Mouse (Mus musculus) neural tube, embryonic 11.5 days (tissue): ENCODE measurements around the gene Gm17545. TPM values are rescaled to one million over a fixed set of nuclear protein-coding genes. Genes with fewer than 3 reads are reported as not detected.

ENCODE experiments used
- ATAC-seq: fragments of 200-750 bp; cut with Nextera tagmentation; 2 replicates; pipeline ENCODE4 v1.8.0; 2017; ENCODE audit warnings: moderate number of reproducible peaks, mild to moderate bottlenecking, moderate TSS enrichment, moderate library complexity; ENCODE audit not compliant: insufficient read depth, low FRiP score, low TSS enrichment
- DNase-seq: peaks from one replicate; pipeline ENCODE4 v3.0.0-alpha.2; 2015; ENCODE audit warnings: low spot score
- H3K27ac ChIP-seq: fragments of 300-500 bp; sonication (generic); 2 replicates; pipeline ENCODE4 v1.5.1; 2014; ENCODE audit warnings: low read depth, mild to moderate bottlenecking, low read length
- H3K27me3 ChIP-seq: fragments of 300-500 bp; sonication (generic); 2 replicates; pipeline ENCODE4 v1.6.1; 2014; ENCODE audit warnings: mild to moderate bottlenecking, low read length, mixed read lengths; ENCODE audit not compliant: control insufficient read depth, insufficient read depth
- H3K36me3 ChIP-seq: fragments of 300-500 bp; sonication (generic); 2 replicates; pipeline ENCODE4 v1.6.1; 2014; ENCODE audit warnings: mild to moderate bottlenecking, low read length, moderate library complexity, mixed read lengths; ENCODE audit not compliant: control insufficient read depth, insufficient read depth
- H3K4me1 ChIP-seq: fragments of 300-500 bp; sonication (generic); 2 replicates; pipeline ENCODE4 v1.6.1; 2014; ENCODE audit warnings: low read length, mixed read lengths; ENCODE audit not compliant: control insufficient read depth, insufficient read depth
- H3K4me2 ChIP-seq: fragments of 300-500 bp; sonication (generic); 2 replicates; pipeline ENCODE4 v1.6.1; 2014; ENCODE audit warnings: low read depth, mild to moderate bottlenecking, moderate library complexity
- H3K4me3 ChIP-seq: fragments of 300-500 bp; sonication (generic); 2 replicates; pipeline ENCODE4 v1.5.1; 2014; ENCODE audit warnings: low read depth, low read length
- H3K9ac ChIP-seq: fragments of 300-500 bp; sonication (generic); 2 replicates; pipeline ENCODE4 v1.6.1; 2014; ENCODE audit warnings: mild to moderate bottlenecking, low read length
- H3K9me3 ChIP-seq: fragments of 300-500 bp; sonication (generic); 2 replicates; pipeline ENCODE4 v1.6.1; 2016; ENCODE audit warnings: low read length; ENCODE audit not compliant: control insufficient read depth
- WGBS: fragments of 180-500 bp; shearing (Covaris S2); extraction: QIAGEN DNeasy Blood & Tissue Kit; methylation state at CpG from one replicate; pipeline ENCODE4 v1.1.7; 2014; 5-methylcytosine and 5-hydroxymethylcytosine counted together
- polyA plus RNA-seq: library from polyadenylated mRNA; unstranded; fragments of >200 nt; fragmentation: Nextera tagmentation; extraction: Ambion mirVana; gene quantifications from 2 replicates; pipeline ENCODE4 v1.2.1, GENCODE M21; 2014

Gm17545 gene
- polyA plus RNA-seq, 1 experiment from 2014 or later: not detected

DNA sequence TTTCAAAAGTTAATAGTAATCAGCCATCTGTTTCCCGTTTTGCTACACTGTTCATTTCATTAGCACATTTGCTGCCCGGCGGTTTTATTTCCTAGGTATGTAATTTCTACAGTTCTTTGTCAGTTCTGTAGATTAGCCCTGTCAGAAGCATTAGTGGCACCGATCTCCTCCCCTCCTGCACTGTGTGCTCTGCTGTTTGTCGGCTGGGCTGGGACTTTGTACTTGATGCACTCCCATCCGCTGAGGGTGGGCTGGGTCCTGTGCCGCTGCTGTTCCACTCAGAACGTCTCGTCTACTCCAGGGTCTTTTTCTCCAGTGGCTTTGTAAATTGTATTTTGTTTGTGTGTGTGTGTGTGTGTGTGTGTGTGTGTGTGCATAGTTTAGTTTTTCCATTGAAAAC lies 34.9 kb downstream of the Gm17545 start:
- ATAC-seq (no peak), DNase-seq (no peak)
- H3K9ac ChIP-seq: no peak overlapping the region
- no peak overlapping the region for H3K4me3 ChIP-seq
- 70% methylated on average over 9 of the region's 9 CpGs for WGBS
- H3K9me3 ChIP-seq: no peaks in the 10 kb centered on the region
- H3K27ac ChIP-seq: no peak overlapping the region
- no peaks in the 10 kb centered on the region for H3K27me3 ChIP-seq
- no peaks in the 10 kb centered on the region for H3K4me1 ChIP-seq
- H3K36me3 ChIP-seq: no peaks in the 10 kb centered on the region
- no peak overlapping the region for H3K4me2 ChIP-seq

DNA sequence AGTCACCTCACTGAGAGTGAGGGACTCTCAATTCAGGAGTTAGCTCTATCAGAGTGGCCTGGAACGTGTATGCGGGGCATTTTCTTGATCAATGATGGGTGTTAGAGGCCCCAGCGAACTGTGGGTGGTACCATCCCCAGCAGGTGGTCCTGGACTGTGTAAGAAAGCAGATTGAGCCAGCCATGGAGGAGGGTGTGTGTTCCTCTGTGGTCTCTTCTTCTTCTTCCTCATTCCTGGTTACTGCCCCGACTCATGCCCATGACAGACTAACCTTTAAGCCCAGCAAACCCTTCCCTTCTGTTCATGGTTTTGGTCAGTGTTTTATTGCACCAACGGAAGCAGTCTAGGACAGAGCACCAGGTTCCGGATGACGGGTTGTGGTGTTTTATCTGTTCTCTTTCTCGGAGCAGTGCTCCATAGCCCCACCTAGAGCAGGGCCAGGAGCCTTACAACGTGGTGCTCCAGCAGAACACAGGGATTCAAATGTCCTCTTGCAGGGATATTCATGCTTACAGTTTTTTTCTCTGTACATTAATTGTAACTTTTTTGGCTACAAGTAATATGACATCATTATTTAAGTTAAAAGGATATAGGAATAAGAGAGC lies 40.2 kb downstream of the Gm17545 start:
- 84% methylated on average over 9 of the region's 9 CpGs for WGBS
- ATAC-seq: no peak
- H3K36me3 ChIP-seq: no peaks in the 10 kb centered on the region
- DNase-seq: no peak
- no peaks in the 10 kb centered on the region for H3K9me3 ChIP-seq
- H3K27ac ChIP-seq: no peak overlapping the region
- H3K4me2 ChIP-seq: no peak overlapping the region
- no peaks in the 10 kb centered on the region for H3K4me1 ChIP-seq
- H3K4me3 ChIP-seq: no peak overlapping the region
- no peaks in the 10 kb centered on the region for H3K27me3 ChIP-seq
- no peak overlapping the region for H3K9ac ChIP-seq

DNA sequence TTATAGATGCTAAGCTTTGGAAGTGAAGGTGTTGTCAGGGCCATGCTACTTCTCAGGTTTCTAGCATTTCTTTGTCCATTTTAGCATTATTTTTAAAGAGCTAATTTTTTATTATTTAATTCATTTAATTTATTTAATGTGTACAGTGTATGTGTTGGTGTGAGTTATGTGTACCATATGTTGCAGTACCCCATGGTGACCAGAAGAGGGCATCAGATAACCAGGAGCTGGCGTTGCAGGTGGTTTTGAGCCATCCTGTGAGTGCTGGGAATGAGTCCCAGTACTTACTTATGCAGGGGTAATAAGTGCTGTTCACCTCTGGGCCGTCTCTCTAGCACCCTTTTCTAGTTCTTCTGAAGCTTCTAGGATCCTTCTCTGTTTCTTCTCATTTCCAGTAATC lies 41.0 kb downstream of the Gm17545 start:
- Histone ChIP-seq H3K36me3 (no peaks in the 10 kb centered on the region), H3K4me1 (no peaks in the 10 kb centered on the region), H3K9me3 (no peaks in the 10 kb centered on the region), H3K4me2 (no peak overlapping the region), H3K27ac (no peak overlapping the region), H3K9ac (no peak overlapping the region), H3K4me3 (no peak overlapping the region), H3K27me3 (no peaks in the 10 kb centered on the region)
- ATAC-seq (no peak), DNase-seq (no peak)
- WGBS: 86% methylated on average over 2 of the region's 2 CpGs

DNA sequence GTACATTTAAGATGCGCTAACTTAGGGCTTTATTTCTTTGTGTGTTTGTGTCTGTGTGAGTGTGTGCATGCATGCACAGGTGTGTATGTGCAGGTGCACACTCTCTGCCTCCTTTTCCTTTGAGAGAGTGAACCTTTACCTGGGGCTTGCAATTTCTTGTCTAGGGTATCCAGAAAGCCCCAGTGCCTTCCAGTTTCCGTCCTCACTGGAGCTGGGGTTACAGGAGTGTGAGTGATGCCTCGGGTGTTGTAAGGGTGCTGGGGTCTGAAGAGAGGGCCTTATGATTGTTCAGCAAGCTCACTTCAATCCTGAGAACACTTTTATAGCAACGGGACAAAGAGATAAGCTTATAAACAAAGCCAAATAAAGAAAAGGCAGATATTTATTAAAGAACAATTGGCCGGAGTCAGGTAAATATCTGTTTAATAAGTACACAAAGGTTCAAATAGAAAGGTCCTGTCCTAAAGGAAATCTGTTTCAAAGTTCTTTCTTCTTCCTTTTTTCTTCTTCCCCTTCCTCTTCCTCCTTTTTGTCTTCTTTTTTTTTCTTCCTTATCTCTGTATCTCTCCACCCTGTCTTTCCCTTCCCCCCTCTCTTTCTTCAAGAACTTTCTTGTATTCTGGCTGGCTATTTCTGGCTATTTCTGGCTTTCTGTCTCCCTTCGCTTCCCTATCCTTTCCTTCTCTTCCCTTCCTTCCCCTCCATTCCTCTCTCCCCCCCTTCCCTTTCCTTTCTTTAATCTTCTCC lies 43.1 kb downstream of the Gm17545 start:
- Histone ChIP-seq H3K9ac (no peak overlapping the region), H3K4me1 (no peaks in the 10 kb centered on the region), H3K9me3 (no peaks in the 10 kb centered on the region), H3K4me2 (no peak overlapping the region), H3K36me3 (no peaks in the 10 kb centered on the region), H3K4me3 (no peak overlapping the region), H3K27me3 (no peaks in the 10 kb centered on the region), H3K27ac (no peak overlapping the region)
- ATAC-seq (no peak), DNase-seq (no peak)
- 92% methylated on average over 6 of the region's 6 CpGs for WGBS

DNA sequence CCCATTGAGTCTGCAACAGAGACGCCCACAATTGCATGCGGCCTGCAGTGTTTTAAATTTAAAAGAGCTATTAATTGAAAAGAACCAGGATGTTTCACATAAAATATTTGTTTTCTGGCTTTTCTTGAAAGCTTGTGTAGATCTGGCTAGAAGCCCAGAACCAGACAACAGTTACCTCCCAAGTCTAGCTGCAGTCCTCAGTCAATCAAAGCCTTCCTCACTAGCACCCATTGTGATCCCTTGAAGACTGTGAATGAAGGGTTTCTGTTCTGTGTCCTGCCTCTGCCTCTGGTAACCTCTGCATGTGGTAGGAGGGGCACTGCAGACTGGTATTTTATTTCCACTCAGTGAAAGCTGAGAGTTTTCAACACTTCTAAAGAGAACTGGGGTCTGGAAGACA lies 48.9 kb downstream of the Gm17545 start:
- no peak overlapping the region for H3K27ac ChIP-seq
- no peak overlapping the region for H3K9ac ChIP-seq
- no peak overlapping the region for H3K4me2 ChIP-seq
- H3K4me1 ChIP-seq: no peaks in the 10 kb centered on the region
- WGBS: 93% methylated on average over 2 of the region's 2 CpGs
- H3K9me3 ChIP-seq: no peaks in the 10 kb centered on the region
- H3K27me3 ChIP-seq: no peaks in the 10 kb centered on the region
- no peaks in the 10 kb centered on the region for H3K36me3 ChIP-seq
- DNase-seq: no peak
- ATAC-seq: no peak
- no peak overlapping the region for H3K4me3 ChIP-seq

DNA sequence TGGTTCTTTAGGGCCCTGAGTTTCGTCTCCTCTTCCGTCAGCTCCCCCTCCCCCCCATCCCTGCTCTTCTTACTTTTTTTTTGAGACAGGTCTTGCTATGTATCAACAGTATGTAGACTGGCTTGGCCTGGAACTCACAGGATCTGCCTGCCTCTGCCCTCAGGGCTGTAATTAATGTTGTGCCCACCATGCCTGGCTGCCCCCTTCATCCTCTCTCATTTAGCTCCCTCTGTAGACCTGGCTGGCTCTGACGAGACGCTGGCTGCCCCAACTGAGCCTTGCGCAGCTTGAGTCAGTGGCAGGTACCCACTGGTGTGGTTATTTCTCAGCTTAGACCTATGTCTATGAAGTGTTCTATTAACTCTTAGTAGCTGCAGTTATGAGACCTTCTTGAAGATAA lies 49.5 kb downstream of the Gm17545 start:
- no peak for DNase-seq

DNA sequence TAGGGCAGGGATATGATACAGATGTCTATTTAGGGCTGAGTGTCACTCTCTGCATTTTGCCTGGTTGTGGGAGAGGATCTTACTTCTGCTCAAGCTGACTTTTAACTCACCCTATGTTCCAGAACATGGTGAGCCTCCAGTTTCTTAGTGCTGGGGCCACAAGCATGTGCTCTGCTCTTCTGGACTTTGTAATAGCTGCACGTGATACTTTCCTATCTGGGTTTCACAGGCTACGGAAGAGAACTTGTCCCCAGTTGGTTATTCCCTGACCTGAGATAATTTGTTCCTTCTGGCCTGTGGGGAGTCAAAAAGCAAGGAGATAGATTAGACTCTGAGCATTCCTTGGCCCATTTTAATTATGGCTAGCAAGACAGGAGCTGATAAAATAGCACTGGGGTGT lies 51.5 kb downstream of the Gm17545 start:
- WGBS: 83% methylated on average over 2 of the region's 2 CpGs
- no peak overlapping the region for H3K27ac ChIP-seq

More for the DNA sequence above, 49.5 kb downstream of the Gm17545 start:
- 85% methylated on average over 5 of the region's 5 CpGs for WGBS
- H3K4me1 ChIP-seq: no peaks in the 10 kb centered on the region
- no peak overlapping the region for H3K9ac ChIP-seq
- no peaks in the 10 kb centered on the region for H3K9me3 ChIP-seq
- H3K4me3 ChIP-seq: no peak overlapping the region
- H3K27ac ChIP-seq: no peak overlapping the region
- ATAC-seq: no peak
- H3K36me3 ChIP-seq: no peaks in the 10 kb centered on the region
- no peak overlapping the region for H3K4me2 ChIP-seq
- no peaks in the 10 kb centered on the region for H3K27me3 ChIP-seq

More for the DNA sequence above, 51.5 kb downstream of the Gm17545 start:
- Histone ChIP-seq H3K4me2 (no peak overlapping the region), H3K4me3 (no peak overlapping the region), H3K9me3 (no peaks in the 10 kb centered on the region), H3K27me3 (no peaks in the 10 kb centered on the region), H3K9ac (no peak overlapping the region), H3K36me3 (no peaks in the 10 kb centered on the region), H3K4me1 (no peaks in the 10 kb centered on the region)
- ATAC-seq (no peak), DNase-seq (no peak)
